Comparison of ENCODE assay signal across 10 mouse cellular contexts in the genomic region with DNA sequence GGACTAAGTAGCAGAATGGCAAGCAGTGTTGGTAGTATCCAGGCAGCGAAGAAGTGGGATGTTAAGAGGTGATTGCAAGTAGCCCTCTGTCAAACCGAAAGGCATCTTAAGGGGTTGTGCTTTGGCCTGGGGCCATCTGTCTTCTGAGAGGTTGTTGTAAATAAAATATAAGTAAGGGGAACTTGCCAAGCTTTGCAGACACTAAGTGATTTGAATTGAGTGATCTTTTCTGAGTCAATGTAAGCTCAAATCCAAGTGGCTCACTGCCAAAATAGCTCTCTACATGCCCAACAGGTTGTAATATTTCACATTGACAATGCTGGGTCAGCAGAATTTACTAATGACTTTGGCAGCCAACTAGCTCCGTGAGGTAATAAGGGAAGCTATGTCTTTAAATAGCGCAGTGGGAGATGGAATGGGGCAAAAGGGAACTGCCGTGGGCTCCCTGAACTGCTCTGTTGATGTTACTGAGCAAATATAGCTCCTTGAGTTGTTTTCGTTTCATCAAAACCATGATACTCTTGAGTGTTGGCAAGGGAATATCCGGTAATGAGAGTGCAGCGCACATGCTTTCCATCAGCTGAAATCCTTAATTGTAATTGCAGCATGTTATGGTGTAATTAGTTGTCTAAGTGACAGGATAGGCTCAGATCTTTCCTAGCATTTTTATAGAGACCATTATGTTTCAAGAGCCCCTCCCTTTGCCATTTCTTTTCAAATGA.
DNase-seq lines count a peak whose midpoint lies in the region; ATAC-seq lines count a peak whose summit lies in the region.
"Had no signal": no experiment of that assay in that cellular context is flagged by ENCODE, and none has a peak within 500 bp of the region (broad histone marks: within the 10 kb centered on the region; RNA-seq: fewer than 3 reads in every experiment).

No protein-coding gene starts in this region.

- no peaks in the 10 kb centered on the region for H3K36me3 ChIP-seq in midbrain, embryonic 12.5 days
- no peaks in the 10 kb centered on the region for H3K36me3 ChIP-seq in midbrain, embryonic 10.5 days
- H3K36me3 ChIP-seq in hindbrain, embryonic 16.5 days (ENCODE audit: control insufficient read depth, insufficient read depth, low read length): no peaks in the 10 kb centered on the region
- H3K36me3 ChIP-seq: G1E had no signal

- DNase-seq in heart, adult 18-20 months: peak; percentile 1
- no peak for DNase-seq in heart, adult 9 months (ENCODE audit: low spot score in 2 of 2)
- no peak for DNase-seq in midbrain, embryonic 10.5 days (ENCODE audit: low spot score)
- DNase-seq in skeletal muscle tissue, adult 2 months (ENCODE audit: low read depth, low spot score): peak; percentile 13
- no peak for DNase-seq in spleen, adult 18-20 months
- no peak for DNase-seq in layer of hippocampus, postnatal 25 days (ENCODE audit: extremely low spot score in 1 of 2, low spot score in 1 of 2)
- DNase-seq: thymus, postnatal 4 days had no signal

- no peak overlapping the region for H3K4me3 ChIP-seq in midbrain, embryonic 12.5 days
- no peak overlapping the region for H3K4me3 ChIP-seq in midbrain, embryonic 10.5 days
- no peak overlapping the region for H3K4me3 ChIP-seq in hindbrain, embryonic 16.5 days (ENCODE audit: low read length)

- H3K27me3 ChIP-seq in midbrain, embryonic 12.5 days: no peaks in the 10 kb centered on the region
- no peaks in the 10 kb centered on the region for H3K27me3 ChIP-seq in midbrain, embryonic 10.5 days (ENCODE audit: low read depth, poor library complexity, severe bottlenecking)
- no peaks in the 10 kb centered on the region for H3K27me3 ChIP-seq in hindbrain, embryonic 16.5 days (replicated peaks; ENCODE audit: control insufficient read depth, insufficient read depth, low read length)

- no peak overlapping the region for H3K4me2 ChIP-seq in midbrain, embryonic 12.5 days (replicated peaks)
- H3K4me2 ChIP-seq in hindbrain, embryonic 16.5 days (ENCODE audit: low read length): no peak overlapping the region

- ATAC-seq in midbrain, embryonic 12.5 days (ENCODE audit: low FRiP score, low read depth): 0 out of 2 replicates have a peak, but pooled peaks have one; percentile 19
- ATAC-seq in hindbrain, embryonic 16.5 days: peak; percentile 73

- 84% methylated on average over 8 of the region's 8 CpGs for WGBS in midbrain, embryonic 12.5 days
- 87% methylated on average over 8 of the region's 8 CpGs for WGBS in midbrain, embryonic 10.5 days
- WGBS in hindbrain, embryonic 16.5 days: 57% methylated on average over 8 of the region's 8 CpGs

- no peaks in the 10 kb centered on the region for H3K4me1 ChIP-seq in midbrain, embryonic 12.5 days
- H3K4me1 ChIP-seq in midbrain, embryonic 10.5 days: no peaks in the 10 kb centered on the region
- H3K4me1 ChIP-seq in hindbrain, embryonic 16.5 days (ENCODE audit: control insufficient read depth, insufficient read depth, low read depth, low read length): no peaks in the 10 kb centered on the region; the same call in 1 of the 2 replicates

- no peak overlapping the region for H3K27ac ChIP-seq in midbrain, embryonic 12.5 days (replicated peaks)
- H3K27ac ChIP-seq in midbrain, embryonic 10.5 days (replicated peaks): no peak overlapping the region
- no peak overlapping the region for H3K27ac ChIP-seq in hindbrain, embryonic 16.5 days (ENCODE audit: low read depth, low read length)

- no peaks in the 10 kb centered on the region for H3K9me3 ChIP-seq in midbrain, embryonic 12.5 days
- no peaks in the 10 kb centered on the region for H3K9me3 ChIP-seq in midbrain, embryonic 10.5 days (replicated peaks)
- no peaks in the 10 kb centered on the region for H3K9me3 ChIP-seq in hindbrain, embryonic 16.5 days (ENCODE audit: control insufficient read depth, low read length)
- H3K9me3 ChIP-seq: G1E had no signal

- H3K9ac ChIP-seq in midbrain, embryonic 12.5 days (replicated peaks): no peak overlapping the region
- H3K9ac ChIP-seq in hindbrain, embryonic 16.5 days (ENCODE audit: low read depth, low read length): no peak overlapping the region

Comparison
In these comparisons a context has a peak if more than half of its experiments do, and no peak if none do; other contexts are left out.
1. DNase-seq: peak in heart, adult 18-20 months (2 of 2) and skeletal muscle tissue, adult 2 months (single experiment); none in heart, adult 9 months (0 of 2), midbrain, embryonic 10.5 days (single experiment), spleen, adult 18-20 months (0 of 2) and layer of hippocampus, postnatal 25 days (0 of 2).